10 mouse cellular contexts compared by ENCODE assay signal in genomic region chr2:4529254-4529729, GRCm38 (mm10).
DNase-seq lines count a peak whose midpoint lies in the region; ATAC-seq and TF ChIP-seq lines count a peak whose summit lies in the region.
"Had no signal": no experiment of that assay in that cellular context is flagged by ENCODE, and none has a peak within 500 bp of the region (broad histone marks: within the 10 kb centered on the region; RNA-seq: fewer than 3 reads in every experiment).

No protein-coding gene starts in this region.

- no peak overlapping the region for H3K9ac ChIP-seq in hindbrain, embryonic 14.5 days
- H3K9ac ChIP-seq in midbrain, embryonic 13.5 days (replicated peaks), result no peak overlapping the region

- 0 out of 2 replicates have a peak, but pooled peaks cover 4% of the 10 kb centered on the region for H3K4me1 ChIP-seq in hindbrain, embryonic 14.5 days (replicated peaks; ENCODE audit: control insufficient read depth, insufficient read depth, low read length)
- peaks cover 15% of the 10 kb centered on the region for H3K4me1 ChIP-seq in midbrain, embryonic 13.5 days (replicated peaks)

- no peak overlapping the region for H3K4me3 ChIP-seq in hindbrain, embryonic 14.5 days (replicated peaks; ENCODE audit: low read length)
- H3K4me3 ChIP-seq in midbrain, embryonic 13.5 days (replicated peaks), result no peak overlapping the region

- peaks cover 26% of the 10 kb centered on the region for H3K36me3 ChIP-seq in hindbrain, embryonic 14.5 days (replicated peaks; ENCODE audit: control insufficient read depth, insufficient read depth)
- peaks cover 43% of the 10 kb centered on the region for H3K36me3 ChIP-seq in midbrain, embryonic 13.5 days

- peak; percentile 23 to 37 for DNase-seq in cerebellum, postnatal 10 days
- no peak for DNase-seq in cerebellum, adult 11-12 months
- DNase-seq in brain, embryonic 14.5 days (ENCODE audit: low read depth), result peak; percentile 66
- DNase-seq in hindbrain, embryonic 14.5 days (ENCODE audit: low spot score), result no peak
- DNase-seq in testis, postnatal 10 days (ENCODE audit: low spot score), result no peak
- no peak for DNase-seq in kidney, postnatal 4 days
- no peak for DNase-seq in frontal cortex, postnatal 25 days (ENCODE audit: low spot score in 2 of 2)
- DNase-seq: thymus, adult 2 months had no signal

- ATAC-seq in hindbrain, embryonic 14.5 days (ENCODE audit: low FRiP score), result peak; percentile 67
- peak; percentile 86 for ATAC-seq in midbrain, embryonic 13.5 days

- no peak for TF ChIP-seq CTCF in brain, embryonic 14.5 days (IDR thresholded peaks at IDR 0.05; ENCODE audit: borderline replicate concordance, extremely low read depth, insufficient read depth, insufficient read length)

- WGBS in hindbrain, embryonic 14.5 days, result 28% methylated on average over 9 of the region's 9 CpGs
- WGBS in midbrain, embryonic 13.5 days, result 30% methylated on average over 9 of the region's 9 CpGs

- H3K27me3 ChIP-seq in hindbrain, embryonic 14.5 days (ENCODE audit: control insufficient read depth, insufficient read depth, low read length), result no peaks in the 10 kb centered on the region
- H3K27me3 ChIP-seq in midbrain, embryonic 13.5 days, result no peaks in the 10 kb centered on the region

- TF ChIP-seq POLR2A in brain, embryonic 14.5 days (IDR thresholded peaks at IDR 0.05; ENCODE audit: borderline replicate concordance, extremely low read depth, insufficient read depth, insufficient read length, poor library complexity, severe bottlenecking), result no peak

- H3K4me2 ChIP-seq in hindbrain, embryonic 14.5 days (replicated peaks), result no peak overlapping the region
- H3K4me2 ChIP-seq in midbrain, embryonic 13.5 days (replicated peaks), result no peak overlapping the region

- no peaks in the 10 kb centered on the region for H3K9me3 ChIP-seq in hindbrain, embryonic 14.5 days (ENCODE audit: control insufficient read depth, low read length)
- H3K9me3 ChIP-seq in midbrain, embryonic 13.5 days, result no peaks in the 10 kb centered on the region

- no peak overlapping the region for H3K27ac ChIP-seq in hindbrain, embryonic 14.5 days
- H3K27ac ChIP-seq in midbrain, embryonic 13.5 days, result peak overlapping the region; percentile 73
- H3K27ac ChIP-seq: macrophage had no signal

Comparison
In these comparisons a context has a peak if more than half of its experiments do, and no peak if none do; other contexts are left out.
1. DNase-seq: peak in cerebellum, postnatal 10 days (2 of 2) and brain, embryonic 14.5 days (single experiment); none in cerebellum, adult 11-12 months (single experiment), hindbrain, embryonic 14.5 days (single experiment), testis, postnatal 10 days (single experiment), kidney, postnatal 4 days (0 of 2) and frontal cortex, postnatal 25 days (0 of 2).